Mouse (Mus musculus): ENCODE measurements at regions not wholly inside any gene's neighbourhood (a gene's known extent, or its start where the extent isn't known, plus 50 kb on each side); places are given as distances from the start of the nearest gene placed in this dataset.

DNA sequence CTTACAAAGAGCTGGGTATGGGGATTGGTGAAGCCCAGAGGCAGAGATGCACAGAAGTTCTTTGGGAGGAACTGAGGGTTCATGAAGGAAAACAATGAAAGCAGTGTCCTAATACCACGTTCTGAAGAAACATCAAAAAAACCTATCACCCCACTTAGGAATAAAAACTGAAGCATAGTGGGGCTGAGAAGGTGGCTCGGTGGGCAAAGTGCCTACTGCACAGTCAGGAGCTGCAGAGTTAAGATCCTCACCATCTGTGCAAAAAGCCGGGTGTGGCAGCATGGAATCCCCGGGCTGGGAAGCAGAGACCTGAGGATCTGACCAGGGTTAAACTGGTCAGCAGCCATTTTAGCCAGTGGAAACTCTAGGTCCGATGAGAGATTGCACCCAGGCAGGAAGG, 106.1 kb upstream of the Smad1 start:
- H3K36me3 ChIP-seq (replicated peaks) = no peaks in the 10 kb centered on the region
- no peaks in the 10 kb centered on the region for H3K9me3 ChIP-seq (replicated peaks)
- ATAC-seq (ENCODE audit: extremely low read depth, insufficient number of reproducible peaks, low FRiP score, poor library complexity, severe bottlenecking) (no peak), DNase-seq (ENCODE audit: low spot score) (no peak)
- H3K4me1 ChIP-seq (ENCODE audit: insufficient read depth, low read depth, low read length) = no peaks in the 10 kb centered on the region
- H3K4me3 ChIP-seq (ENCODE audit: low read depth, low read length) = no peak overlapping the region
- peaks cover 21% of the 10 kb centered on the region for H3K27me3 ChIP-seq (ENCODE audit: insufficient read depth, low read length)
- TF ChIP-seq TAL1 (conservative IDR thresholded peaks at IDR 0.05; ENCODE audit: low read depth, low read length) (no peak), CTCF (IDR thresholded peaks at IDR 0.05; ENCODE audit: low read depth, low read length) (no peak), POLR2AphosphoS5 (IDR thresholded peaks at IDR 0.05; ENCODE audit: insufficient replicate concordance, low read depth, low read length) (no peak), GATA2 (IDR thresholded peaks at IDR 0.05; ENCODE audit: borderline replicate concordance, low read depth, low read length) (no peak), GATA1 (IDR thresholded peaks at IDR 0.05; ENCODE audit: borderline replicate concordance, low read length) (no peak)

DNA sequence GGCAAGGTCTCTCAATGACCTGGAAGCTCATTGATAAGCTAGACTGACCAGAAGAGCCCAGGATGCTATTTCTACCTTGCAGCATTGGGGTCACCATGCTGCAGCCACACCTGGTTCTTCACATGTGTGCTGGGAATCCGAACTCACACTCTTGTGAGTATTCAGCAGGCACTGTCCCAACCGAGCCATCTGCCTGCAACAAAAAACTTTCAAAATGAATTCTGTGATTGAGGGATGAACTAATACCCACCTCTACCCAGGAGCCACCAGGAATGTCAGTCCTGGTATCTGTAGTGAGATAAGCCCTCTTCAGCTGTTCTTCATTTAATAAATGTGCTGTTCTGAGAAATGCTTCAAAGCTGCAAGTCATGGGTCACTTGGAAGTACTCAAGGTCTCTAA, 104.6 kb upstream of the Smad1 start:
- TF ChIP-seq POLR2AphosphoS5 (IDR thresholded peaks at IDR 0.05; ENCODE audit: insufficient replicate concordance, low read depth, low read length) (no peak), GATA1 (IDR thresholded peaks at IDR 0.05; ENCODE audit: borderline replicate concordance, low read length) (no peak), TAL1 (conservative IDR thresholded peaks at IDR 0.05; ENCODE audit: low read depth, low read length) (no peak), CTCF (IDR thresholded peaks at IDR 0.05; ENCODE audit: low read depth, low read length) (no peak), GATA2 (IDR thresholded peaks at IDR 0.05; ENCODE audit: borderline replicate concordance, low read depth, low read length) (no peak)

DNA sequence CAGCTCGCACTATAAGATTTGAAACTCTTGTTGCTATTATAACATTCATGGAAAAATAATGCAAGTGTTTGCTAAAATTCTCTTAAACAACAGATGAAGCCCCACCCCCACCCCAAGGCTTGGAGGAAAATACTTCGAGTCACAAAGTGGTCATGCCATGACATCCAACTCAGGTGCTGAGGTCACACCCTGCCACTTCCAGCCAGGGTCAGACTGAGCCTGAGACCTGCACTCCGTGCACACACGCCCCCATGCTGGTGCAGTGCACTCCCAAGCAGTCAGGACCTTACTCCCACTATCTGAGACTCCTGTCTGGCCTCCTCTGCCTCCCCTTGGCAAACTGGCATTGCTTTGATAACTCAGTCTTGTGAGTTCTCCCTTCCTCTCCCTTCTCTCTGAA, 102.7 kb upstream of the Smad1 start:
- H3K27me3 ChIP-seq (ENCODE audit: insufficient read depth, low read length) = peaks cover 10% of the 10 kb centered on the region
- TF ChIP-seq CTCF (IDR thresholded peaks at IDR 0.05; ENCODE audit: low read depth, low read length) (no peak), POLR2AphosphoS5 (IDR thresholded peaks at IDR 0.05; ENCODE audit: insufficient replicate concordance, low read depth, low read length) (no peak), TAL1 (conservative IDR thresholded peaks at IDR 0.05; ENCODE audit: low read depth, low read length) (no peak), GATA2 (IDR thresholded peaks at IDR 0.05; ENCODE audit: borderline replicate concordance, low read depth, low read length) (no peak), GATA1 (IDR thresholded peaks at IDR 0.05; ENCODE audit: borderline replicate concordance, low read length) (no peak)
- DNase-seq (ENCODE audit: low spot score) (no peak), ATAC-seq (ENCODE audit: extremely low read depth, insufficient number of reproducible peaks, low FRiP score, poor library complexity, severe bottlenecking) (no peak)
- H3K9me3 ChIP-seq (replicated peaks) = no peaks in the 10 kb centered on the region
- H3K36me3 ChIP-seq (replicated peaks) = no peaks in the 10 kb centered on the region
- H3K4me3 ChIP-seq (ENCODE audit: low read depth, low read length) = no peak overlapping the region
- no peaks in the 10 kb centered on the region for H3K4me1 ChIP-seq (ENCODE audit: insufficient read depth, low read depth, low read length)

More for the DNA sequence above, 104.6 kb upstream of the Smad1 start:
- no peak for DNase-seq (ENCODE audit: low spot score)
- no peak overlapping the region for H3K4me3 ChIP-seq (ENCODE audit: low read depth, low read length)
- peaks cover 16% of the 10 kb centered on the region for H3K27me3 ChIP-seq (ENCODE audit: insufficient read depth, low read length)
- H3K36me3 ChIP-seq (replicated peaks) = no peaks in the 10 kb centered on the region
- H3K4me1 ChIP-seq (ENCODE audit: insufficient read depth, low read depth, low read length) = no peaks in the 10 kb centered on the region
- no peaks in the 10 kb centered on the region for H3K9me3 ChIP-seq (replicated peaks)
- ATAC-seq (ENCODE audit: extremely low read depth, insufficient number of reproducible peaks, low FRiP score, poor library complexity, severe bottlenecking) = no peak

DNA sequence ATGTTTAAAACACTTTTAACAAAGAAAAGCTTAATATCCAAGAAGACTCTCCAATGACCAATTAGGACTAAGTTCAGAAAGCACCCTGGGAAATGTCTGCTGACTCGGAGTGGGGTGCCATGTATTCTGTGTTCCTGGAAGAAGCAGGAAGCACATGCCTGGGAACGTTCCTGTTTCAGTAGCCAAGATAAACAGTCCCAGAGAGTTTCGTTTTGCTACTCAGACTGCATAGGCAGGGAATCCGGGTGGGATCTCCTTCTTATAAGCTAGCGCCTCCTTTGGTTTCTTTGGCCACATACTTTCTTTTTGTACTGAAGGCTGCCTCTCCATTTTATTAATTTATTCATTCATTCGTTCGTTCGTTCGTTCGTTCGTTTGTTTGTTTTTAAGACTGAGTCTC, 101.9 kb upstream of the Smad1 start:
- Histone ChIP-seq H3K4me3 (ENCODE audit: low read depth, low read length) (no peak overlapping the region), H3K9me3 (replicated peaks) (no peaks in the 10 kb centered on the region), H3K4me1 (ENCODE audit: insufficient read depth, low read depth, low read length) (no peaks in the 10 kb centered on the region), H3K36me3 (replicated peaks) (no peaks in the 10 kb centered on the region), H3K27me3 (ENCODE audit: insufficient read depth, low read length) (peaks cover 10% of the 10 kb centered on the region)
- ATAC-seq (ENCODE audit: extremely low read depth, insufficient number of reproducible peaks, low FRiP score, poor library complexity, severe bottlenecking) (no peak), DNase-seq (ENCODE audit: low spot score) (no peak)
- TF ChIP-seq GATA1 (IDR thresholded peaks at IDR 0.05; ENCODE audit: borderline replicate concordance, low read length) = no peak
- TF ChIP-seq CTCF (IDR thresholded peaks at IDR 0.05; ENCODE audit: low read depth, low read length) = no peak
- TF ChIP-seq GATA2 (IDR thresholded peaks at IDR 0.05; ENCODE audit: borderline replicate concordance, low read depth, low read length) = no peak
- no peak for TF ChIP-seq POLR2AphosphoS5 (IDR thresholded peaks at IDR 0.05; ENCODE audit: insufficient replicate concordance, low read depth, low read length)
- no peak for TF ChIP-seq TAL1 (conservative IDR thresholded peaks at IDR 0.05; ENCODE audit: low read depth, low read length)

DNA sequence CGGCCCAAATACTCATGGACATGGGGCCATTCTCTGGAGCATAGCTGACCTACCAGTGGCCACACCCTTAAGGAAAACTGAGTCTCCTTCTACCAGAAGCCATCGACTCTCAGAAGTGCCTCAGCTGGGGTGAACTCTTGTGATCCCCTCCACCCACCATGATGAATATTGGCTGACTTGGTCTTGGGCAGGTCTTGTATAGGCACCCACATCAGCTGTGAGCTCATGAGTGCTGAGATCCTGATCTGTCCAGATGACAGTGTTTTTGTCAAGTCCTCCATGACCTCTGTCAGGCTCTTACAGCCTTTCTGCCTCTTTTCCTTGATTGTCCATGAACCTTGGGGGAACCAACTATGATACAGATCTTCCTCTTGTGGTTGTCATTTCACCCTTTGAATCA, 99.9 kb upstream of the Smad1 start:
- H3K36me3 ChIP-seq (replicated peaks) = no peaks in the 10 kb centered on the region
- ATAC-seq (ENCODE audit: extremely low read depth, insufficient number of reproducible peaks, low FRiP score, poor library complexity, severe bottlenecking) (no peak), DNase-seq (ENCODE audit: low spot score) (no peak)
- no peaks in the 10 kb centered on the region for H3K4me1 ChIP-seq (ENCODE audit: insufficient read depth, low read depth, low read length)
- H3K9me3 ChIP-seq (replicated peaks) = no peaks in the 10 kb centered on the region
- H3K27me3 ChIP-seq (ENCODE audit: insufficient read depth, low read length) = peaks cover 8% of the 10 kb centered on the region
- TF ChIP-seq TAL1 (conservative IDR thresholded peaks at IDR 0.05; ENCODE audit: low read depth, low read length) = no peak
- no peak for TF ChIP-seq GATA1 (IDR thresholded peaks at IDR 0.05; ENCODE audit: borderline replicate concordance, low read length)
- no peak for TF ChIP-seq CTCF (IDR thresholded peaks at IDR 0.05; ENCODE audit: low read depth, low read length)
- no peak for TF ChIP-seq POLR2AphosphoS5 (IDR thresholded peaks at IDR 0.05; ENCODE audit: insufficient replicate concordance, low read depth, low read length)
- no peak for TF ChIP-seq GATA2 (IDR thresholded peaks at IDR 0.05; ENCODE audit: borderline replicate concordance, low read depth, low read length)
- H3K4me3 ChIP-seq (ENCODE audit: low read depth, low read length) = no peak overlapping the region

DNA sequence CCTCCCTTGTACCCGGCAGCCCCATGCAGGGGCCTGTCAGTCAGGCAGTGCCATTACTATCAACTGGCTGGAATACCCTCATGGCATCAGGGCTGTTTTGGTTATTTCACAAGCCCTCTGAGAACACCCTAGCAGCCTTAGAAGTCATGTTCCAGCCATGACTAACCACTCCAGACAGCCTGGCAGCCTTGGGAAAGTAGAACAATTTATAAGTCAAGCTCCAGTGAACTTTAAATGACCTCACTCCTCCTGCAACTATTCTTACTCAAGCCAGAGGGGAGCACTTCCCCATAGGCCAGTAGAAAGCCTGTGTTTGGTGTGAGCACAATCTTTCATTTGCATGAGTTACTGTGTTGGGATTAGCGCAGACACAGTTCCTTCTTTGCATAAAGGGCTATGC, 99.3 kb upstream of the Smad1 start:
- Histone ChIP-seq H3K4me3 (ENCODE audit: low read depth, low read length) (no peak overlapping the region), H3K9me3 (replicated peaks) (no peaks in the 10 kb centered on the region), H3K4me1 (ENCODE audit: insufficient read depth, low read depth, low read length) (no peaks in the 10 kb centered on the region), H3K36me3 (replicated peaks) (no peaks in the 10 kb centered on the region), H3K27me3 (ENCODE audit: insufficient read depth, low read length) (peaks cover 9% of the 10 kb centered on the region)
- DNase-seq (ENCODE audit: low spot score) (no peak), ATAC-seq (ENCODE audit: extremely low read depth, insufficient number of reproducible peaks, low FRiP score, poor library complexity, severe bottlenecking) (no peak)
- no peak for TF ChIP-seq POLR2AphosphoS5 (IDR thresholded peaks at IDR 0.05; ENCODE audit: insufficient replicate concordance, low read depth, low read length)
- TF ChIP-seq CTCF (IDR thresholded peaks at IDR 0.05; ENCODE audit: low read depth, low read length) = no peak
- no peak for TF ChIP-seq GATA1 (IDR thresholded peaks at IDR 0.05; ENCODE audit: borderline replicate concordance, low read length)
- no peak for TF ChIP-seq TAL1 (conservative IDR thresholded peaks at IDR 0.05; ENCODE audit: low read depth, low read length)
- TF ChIP-seq GATA2 (IDR thresholded peaks at IDR 0.05; ENCODE audit: borderline replicate concordance, low read depth, low read length) = no peak
